Mouse (Mus musculus): Measurements from ENCODE around the gene Slc1a7. TPM values are rescaled to one million over a fixed set of nuclear protein-coding genes. Genes with fewer than 3 reads are reported as not detected.

The Slc1a7 gene
- polyA plus RNA-seq, 1 experiment from 2014 or later: 0.05 TPM

GRCm38 (mm10) chr4:107995011-107995410 lies 26.9 kb downstream of the Slc1a7 start:
- Histone ChIP-seq H3K4me2 (no peak overlapping the region), H3K4me1 (replicated peaks) (no peaks in the 10 kb centered on the region), H3K27ac (replicated peaks) (no peak overlapping the region), H3K4me3 (no peak overlapping the region), H3K36me3 (no peaks in the 10 kb centered on the region), H3K9me3 (no peaks in the 10 kb centered on the region), H3K27me3 (no peaks in the 10 kb centered on the region), H3K9ac (no peak overlapping the region)
- no peak for ATAC-seq (ENCODE audit: low FRiP score, low read depth)
- 91% methylated on average over 6 of the region's 6 CpGs for WGBS

GRCm38 (mm10) chr4:107995727-107996126 lies 27.6 kb downstream of the Slc1a7 start:
- no peaks in the 10 kb centered on the region for H3K27me3 ChIP-seq
- no peak overlapping the region for H3K4me2 ChIP-seq
- no peak overlapping the region for H3K4me3 ChIP-seq
- H3K27ac ChIP-seq (replicated peaks): no peak overlapping the region
- no peak for ATAC-seq (ENCODE audit: low FRiP score, low read depth)
- no peaks in the 10 kb centered on the region for H3K9me3 ChIP-seq
- no peaks in the 10 kb centered on the region for H3K4me1 ChIP-seq (replicated peaks)
- H3K9ac ChIP-seq: no peak overlapping the region
- 69% methylated on average over 6 of the region's 6 CpGs for WGBS
- H3K36me3 ChIP-seq: no peaks in the 10 kb centered on the region

DNA sequence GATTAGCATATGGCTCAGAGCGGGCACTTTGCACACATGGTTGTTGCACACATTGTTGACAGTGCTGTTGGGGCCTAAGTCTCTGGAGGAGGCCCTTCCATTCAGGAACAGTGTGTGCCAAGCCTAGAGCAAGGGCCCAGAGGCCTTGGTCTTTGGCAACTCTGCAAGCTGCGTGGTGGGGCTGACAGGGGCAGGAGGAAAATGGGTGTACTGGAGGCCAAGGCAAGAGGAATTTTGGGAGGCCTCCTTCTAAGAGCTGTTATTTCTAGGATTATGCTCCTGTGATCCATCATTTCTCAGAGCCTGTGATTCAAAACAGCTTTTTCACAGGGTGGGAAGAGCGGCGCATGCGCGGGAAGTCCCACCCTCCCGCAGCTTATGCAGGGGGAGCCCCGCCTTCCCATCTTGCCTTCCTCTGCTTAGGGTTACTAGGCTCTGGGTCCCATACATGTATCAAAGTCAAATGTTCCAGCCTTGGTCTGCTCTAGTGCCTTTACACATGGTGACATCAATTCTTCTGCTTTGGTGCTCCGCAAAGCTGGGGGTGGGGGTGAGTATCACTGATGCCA lies 28.4 kb downstream of the Slc1a7 start:
- no peak overlapping the region for H3K9ac ChIP-seq
- no peaks in the 10 kb centered on the region for H3K36me3 ChIP-seq
- H3K4me3 ChIP-seq: no peak overlapping the region
- 86% methylated on average over 9 of the region's 9 CpGs for WGBS
- ATAC-seq (ENCODE audit: low FRiP score, low read depth): no peak
- no peak overlapping the region for H3K27ac ChIP-seq (replicated peaks)
- no peak overlapping the region for H3K4me2 ChIP-seq
- H3K27me3 ChIP-seq: no peaks in the 10 kb centered on the region
- H3K9me3 ChIP-seq: no peaks in the 10 kb centered on the region
- H3K4me1 ChIP-seq (replicated peaks): no peaks in the 10 kb centered on the region

- Histone ChIP-seq H3K4me2 (no peak overlapping the region), H3K4me3 (no peak overlapping the region), H3K27ac (replicated peaks) (no peak overlapping the region), H3K4me1 (replicated peaks) (no peaks in the 10 kb centered on the region), H3K36me3 (no peaks in the 10 kb centered on the region), H3K9me3 (no peaks in the 10 kb centered on the region), H3K27me3 (no peaks in the 10 kb centered on the region), H3K9ac (no peak overlapping the region)
- WGBS: 41% methylated on average over 11 of the region's 11 CpGs
- no peak for ATAC-seq (ENCODE audit: low FRiP score, low read depth)
Measured at GRCm38 (mm10) chr4:107998641-107999332, 30.7 kb downstream of the Slc1a7 start.

DNA sequence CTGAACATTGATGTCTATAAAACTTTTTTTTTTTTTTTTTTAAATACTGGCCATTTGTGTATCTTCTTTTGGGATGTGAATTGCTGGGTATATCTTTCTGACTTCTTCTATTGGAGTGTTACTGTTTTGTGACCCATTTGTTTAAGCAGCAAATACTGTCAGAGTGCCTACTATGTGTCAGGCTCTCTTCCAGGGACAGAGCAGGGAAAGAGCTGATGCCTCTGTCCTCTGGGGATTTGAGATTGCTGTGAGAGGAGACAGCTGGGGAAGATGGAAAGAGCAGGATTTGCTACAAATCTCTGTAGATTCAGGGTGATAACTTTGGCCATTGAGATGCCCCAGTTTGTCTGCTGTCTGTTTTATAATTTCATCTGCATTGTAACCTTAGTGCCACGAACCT lies 31.2 kb downstream of the Slc1a7 start:
- Histone ChIP-seq H3K9me3 (no peaks in the 10 kb centered on the region), H3K9ac (no peak overlapping the region), H3K36me3 (no peaks in the 10 kb centered on the region), H3K27ac (replicated peaks) (no peak overlapping the region), H3K4me2 (no peak overlapping the region), H3K4me1 (replicated peaks) (no peaks in the 10 kb centered on the region), H3K4me3 (no peak overlapping the region), H3K27me3 (no peaks in the 10 kb centered on the region)
- no peak for ATAC-seq (ENCODE audit: low FRiP score, low read depth)
- 89% methylated on average over 1 of the region's 1 CpGs for WGBS

DNA sequence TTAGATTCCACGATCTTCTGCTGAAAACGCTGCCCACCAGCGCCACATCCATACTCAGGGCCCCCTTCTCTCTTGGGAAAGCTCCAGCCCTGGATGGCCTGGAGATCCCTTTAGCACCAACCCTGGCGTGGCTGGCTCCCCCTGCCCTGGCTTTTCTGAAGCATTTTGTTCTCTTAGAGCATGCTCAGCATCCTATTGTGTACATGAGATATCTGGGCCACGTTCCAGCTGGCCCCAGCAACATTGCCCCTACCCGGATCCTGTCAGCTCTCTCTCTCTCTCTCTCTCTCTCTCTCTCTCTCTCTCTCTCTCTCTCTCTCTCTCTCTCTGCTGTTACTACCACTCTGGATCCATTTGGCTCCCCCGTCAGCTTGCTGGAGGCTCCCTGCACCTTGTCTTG lies 37.2 kb downstream of the Slc1a7 start:
- H3K4me1 ChIP-seq (replicated peaks): 0 out of 2 replicates have a peak, but pooled peaks cover 4% of the 10 kb centered on the region
- no peak overlapping the region for H3K4me2 ChIP-seq
- no peaks in the 10 kb centered on the region for H3K9me3 ChIP-seq
- no peaks in the 10 kb centered on the region for H3K36me3 ChIP-seq
- WGBS: 47% methylated on average over 7 of the region's 7 CpGs
- H3K27me3 ChIP-seq: no peaks in the 10 kb centered on the region
- H3K4me3 ChIP-seq: no peak overlapping the region
- H3K27ac ChIP-seq (replicated peaks): no peak overlapping the region
- ATAC-seq (ENCODE audit: low FRiP score, low read depth): peak; percentile 61
- H3K9ac ChIP-seq: no peak overlapping the region

GRCm38 (mm10) chr4:108007532-108008103 lies 39.5 kb downstream of the Slc1a7 start:
- Histone ChIP-seq H3K27ac (replicated peaks) (no peak overlapping the region), H3K36me3 (no peaks in the 10 kb centered on the region), H3K27me3 (no peaks in the 10 kb centered on the region), H3K9me3 (no peaks in the 10 kb centered on the region), H3K4me1 (replicated peaks) (0 out of 2 replicates have a peak, but pooled peaks cover 4% of the 10 kb centered on the region), H3K4me3 (no peak overlapping the region), H3K4me2 (no peak overlapping the region), H3K9ac (no peak overlapping the region)
- 78% methylated on average over 7 of the region's 7 CpGs for WGBS
- ATAC-seq (ENCODE audit: low FRiP score, low read depth): no peak

DNA sequence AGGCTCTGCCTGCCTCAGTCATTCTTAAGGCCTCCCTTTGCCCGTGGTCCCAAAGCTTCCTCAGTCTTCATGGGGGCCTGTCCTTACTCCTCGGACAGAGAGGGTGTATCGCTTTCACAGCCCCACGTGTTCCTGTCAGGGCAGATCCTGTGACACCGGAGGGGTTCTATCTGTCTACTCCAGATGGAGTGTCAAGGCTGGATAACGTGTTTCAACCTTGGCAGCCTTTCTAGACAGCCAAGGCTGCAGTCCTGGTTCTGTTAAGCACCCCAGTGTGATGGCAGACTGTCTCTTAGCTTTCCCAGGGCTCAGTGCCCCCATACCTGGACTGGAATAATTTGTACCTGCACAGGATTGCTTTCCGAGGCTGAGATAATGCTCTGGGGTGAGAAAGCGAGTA lies 40.4 kb downstream of the Slc1a7 start:
- Histone ChIP-seq H3K4me2 (no peak overlapping the region), H3K9me3 (no peaks in the 10 kb centered on the region), H3K4me3 (no peak overlapping the region), H3K4me1 (replicated peaks) (0 out of 2 replicates have a peak, but pooled peaks cover 4% of the 10 kb centered on the region), H3K27ac (replicated peaks) (no peak overlapping the region), H3K36me3 (no peaks in the 10 kb centered on the region), H3K27me3 (no peaks in the 10 kb centered on the region), H3K9ac (no peak overlapping the region)
- no peak for ATAC-seq (ENCODE audit: low FRiP score, low read depth)
- WGBS: 89% methylated on average over 8 of the region's 8 CpGs

- no peak overlapping the region for H3K4me2 ChIP-seq
- no peak overlapping the region for H3K9ac ChIP-seq
- 87% methylated on average over 2 of the region's 2 CpGs for WGBS
- H3K9me3 ChIP-seq: no peaks in the 10 kb centered on the region
- no peak overlapping the region for H3K4me3 ChIP-seq
- no peaks in the 10 kb centered on the region for H3K27me3 ChIP-seq
- no peaks in the 10 kb centered on the region for H3K36me3 ChIP-seq
- no peak for ATAC-seq (ENCODE audit: low FRiP score, low read depth)
- no peak overlapping the region for H3K27ac ChIP-seq (replicated peaks)
- peaks cover 4% of the 10 kb centered on the region; the same call in 1 of the 2 replicates for H3K4me1 ChIP-seq (replicated peaks)
Measured at GRCm38 (mm10) chr4:108014466-108014865, 46.3 kb downstream of the Slc1a7 start.

- no peaks in the 10 kb centered on the region for H3K9me3 ChIP-seq
- no peaks in the 10 kb centered on the region for H3K27me3 ChIP-seq
- no peak overlapping the region for H3K4me2 ChIP-seq
- WGBS: 67% methylated on average over 14 of the region's 14 CpGs
- no peak overlapping the region for H3K27ac ChIP-seq (replicated peaks)
- H3K4me3 ChIP-seq: no peak overlapping the region
- no peak for ATAC-seq (ENCODE audit: low FRiP score, low read depth)
- peaks cover 4% of the 10 kb centered on the region; the same call in 1 of the 2 replicates for H3K4me1 ChIP-seq (replicated peaks)
- no peaks in the 10 kb centered on the region for H3K36me3 ChIP-seq
- no peak overlapping the region for H3K9ac ChIP-seq
Measured at GRCm38 (mm10) chr4:108015067-108015765, 47.1 kb downstream of the Slc1a7 start.

DNA sequence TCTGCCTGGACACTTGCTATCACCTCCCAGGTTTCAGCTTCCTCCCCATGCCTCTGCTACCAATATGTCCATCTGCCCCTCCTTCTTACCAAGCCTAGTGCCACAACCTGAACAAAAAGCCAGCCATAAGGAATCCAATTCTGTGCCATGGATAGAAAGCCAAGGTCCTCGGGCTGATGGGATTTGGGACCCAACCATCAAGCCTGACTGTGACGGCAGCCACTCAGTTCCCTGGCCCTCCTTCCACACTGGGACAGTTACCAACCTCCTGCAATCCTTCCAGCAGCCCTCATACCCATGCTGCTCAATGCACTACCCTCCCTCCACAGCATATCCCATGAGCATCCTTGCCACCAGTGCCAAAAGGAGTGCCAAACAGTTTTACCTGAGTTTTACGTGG lies 48.2 kb downstream of the Slc1a7 start:
- Histone ChIP-seq H3K27ac (replicated peaks) (no peak overlapping the region), H3K27me3 (no peaks in the 10 kb centered on the region), H3K4me3 (no peak overlapping the region), H3K9ac (no peak overlapping the region), H3K36me3 (no peaks in the 10 kb centered on the region), H3K9me3 (no peaks in the 10 kb centered on the region), H3K4me1 (replicated peaks) (peaks cover 4% of the 10 kb centered on the region; the same call in 1 of the 2 replicates), H3K4me2 (no peak overlapping the region)
- no peak for ATAC-seq (ENCODE audit: low FRiP score, low read depth)
- 84% methylated on average over 3 of the region's 3 CpGs for WGBS

- Histone ChIP-seq H3K9me3 (no peaks in the 10 kb centered on the region), H3K9ac (no peak overlapping the region), H3K27ac (replicated peaks) (no peak overlapping the region), H3K27me3 (no peaks in the 10 kb centered on the region), H3K4me1 (replicated peaks) (peaks cover 4% of the 10 kb centered on the region; the same call in 1 of the 2 replicates), H3K4me2 (no peak overlapping the region), H3K36me3 (no peaks in the 10 kb centered on the region), H3K4me3 (no peak overlapping the region)
- 88% methylated on average over 7 of the region's 7 CpGs for WGBS
- ATAC-seq (ENCODE audit: low FRiP score, low read depth): no peak
Measured at GRCm38 (mm10) chr4:108017839-108018238, 49.7 kb downstream of the Slc1a7 start.
